Mouse (Mus musculus) telencephalon, adult 2 months (tissue): Measurements from ENCODE around the gene Sept8.
A peak's percentile ranks its signal among the peaks of the same experiment; 100 is the strongest.
"Not testable (repeated sequence)": the region's sequence is repeated elsewhere in the genome, so short reads cannot be mapped to it uniquely, and the experiment has no call there.

Experiments used
- DNase-seq: peaks from one replicate; pipeline ENCODE4 v3.0.0-alpha.2; 2011; ENCODE audit warnings: low read depth, low spot score

Sept8 gene

GRCm38 (mm10) chr11:53524905-53525304 lies 5.8 kb downstream of the Sept8 start:
- DNase-seq: no peak

- DNase-seq: no peak
Measured at GRCm38 (mm10) chr11:53525461-53525860, 6.4 kb downstream of the Sept8 start.

GRCm38 (mm10) chr11:53528397-53529252 lies 9.6 kb downstream of the Sept8 start:
- no peak for DNase-seq

GRCm38 (mm10) chr11:53529253-53529557 lies 10.1 kb downstream of the Sept8 start:
- DNase-seq: no peak

GRCm38 (mm10) chr11:53530001-53530400 lies 10.9 kb downstream of the Sept8 start:
- DNase-seq: no peak

- DNase-seq: no peak
Measured at GRCm38 (mm10) chr11:53531578-53532230, 12.6 kb downstream of the Sept8 start.

GRCm38 (mm10) chr11:53532231-53532620 lies 13.2 kb downstream of the Sept8 start:
- no peak for DNase-seq

- no peak for DNase-seq
Measured at GRCm38 (mm10) chr11:53539002-53539491, 20.0 kb downstream of the Sept8 start.

- no peak for DNase-seq
Measured at GRCm38 (mm10) chr11:53540394-53540793, 21.3 kb downstream of the Sept8 start.

GRCm38 (mm10) chr11:53541222-53541621 lies 22.2 kb downstream of the Sept8 start:
- no peak for DNase-seq

- DNase-seq: no peak
Measured at GRCm38 (mm10) chr11:53543021-53543420, 24.0 kb downstream of the Sept8 start.

- DNase-seq: no peak
Measured at GRCm38 (mm10) chr11:53546271-53546670, 27.2 kb downstream of the Sept8 start.

- no peak for DNase-seq
Measured at GRCm38 (mm10) chr11:53547566-53547965, 28.5 kb downstream of the Sept8 start.

- no peak for DNase-seq
Measured at GRCm38 (mm10) chr11:53548036-53548605, 29.1 kb downstream of the Sept8 start.

GRCm38 (mm10) chr11:53550714-53551113 lies 31.7 kb downstream of the Sept8 start:
- no peak for DNase-seq

- no peak for DNase-seq
Measured at GRCm38 (mm10) chr11:53551754-53552153, 32.7 kb downstream of the Sept8 start.

GRCm38 (mm10) chr11:53556529-53556928 lies 37.5 kb downstream of the Sept8 start:
- DNase-seq: not testable (repeated sequence)

GRCm38 (mm10) chr11:53557992-53558391 lies 38.9 kb downstream of the Sept8 start:
- not testable (repeated sequence) for DNase-seq

- DNase-seq: not testable (repeated sequence)
Measured at GRCm38 (mm10) chr11:53559980-53560379, 40.9 kb downstream of the Sept8 start.

- DNase-seq: no peak
Measured at GRCm38 (mm10) chr11:53561986-53562385, 42.9 kb downstream of the Sept8 start.

GRCm38 (mm10) chr11:53566646-53567045 lies 47.6 kb downstream of the Sept8 start:
- DNase-seq: no peak

- peak; percentile 86 for DNase-seq
Measured at GRCm38 (mm10) chr11:53567224-53568014, 48.4 kb downstream of the Sept8 start, which contains the start of gene Kif3a. Gene Kif3a, plus strand, starts transcription at chr11:53567379.
